Mouse (Mus musculus) hindbrain, embryonic 16.5 days (tissue): ENCODE results near the gene Fgfbp3. TPM values are rescaled to one million over a fixed set of nuclear protein-coding genes. Genes with fewer than 3 reads are reported as not detected.
A peak's percentile ranks its signal among the peaks of the same experiment; 100 is the strongest.

Source experiments
- ATAC-seq: fragments of 200-750 bp; cut with Nextera tagmentation; 2 replicates; pipeline ENCODE4 v1.8.0; 2017; ENCODE audit warnings: moderate TSS enrichment, moderate library complexity
- H3K27ac ChIP-seq: fragments of 300-500 bp; sonication (generic); 2 replicates; pipeline ENCODE4 v1.5.1; 2014; ENCODE audit warnings: low read depth, mild to moderate bottlenecking, control low read depth, low read length, moderate library complexity
- H3K27me3 ChIP-seq: fragments of 300-500 bp; sonication (generic); replicated peaks from 2 replicates; pipeline ENCODE4 v1.6.1; 2014; ENCODE audit warnings: low read length; ENCODE audit not compliant: control insufficient read depth, insufficient read depth
- H3K36me3 ChIP-seq: fragments of 300-500 bp; sonication (generic); 2 replicates; pipeline ENCODE4 v1.6.1; 2014; ENCODE audit warnings: mild to moderate bottlenecking, low read length, moderate library complexity, mixed read lengths; ENCODE audit not compliant: control insufficient read depth, insufficient read depth
- H3K4me1 ChIP-seq: fragments of 300-500 bp; sonication (generic); 2 replicates; pipeline ENCODE4 v1.6.1; 2014; ENCODE audit warnings: low read depth, low read length; ENCODE audit not compliant: control insufficient read depth, insufficient read depth
- H3K4me2 ChIP-seq: fragments of 300-500 bp; sonication (generic); 2 replicates; pipeline ENCODE4 v1.6.1; 2014; ENCODE audit warnings: mild to moderate bottlenecking, low read length, control low read depth, moderate library complexity
- H3K4me3 ChIP-seq: fragments of 300-500 bp; sonication (generic); 2 replicates; pipeline ENCODE4 v1.5.1; 2014; ENCODE audit warnings: mild to moderate bottlenecking, low read length, control low read depth, moderate library complexity
- H3K9ac ChIP-seq: fragments of 300-500 bp; sonication (generic); 2 replicates; pipeline ENCODE4 v1.6.1; 2014; ENCODE audit warnings: low read depth, mild to moderate bottlenecking, control low read depth, low read length, moderate library complexity
- H3K9me3 ChIP-seq: fragments of 300-500 bp; sonication (generic); 2 replicates; pipeline ENCODE4 v1.6.1; 2014; ENCODE audit warnings: mild to moderate bottlenecking, low read length, moderate library complexity; ENCODE audit not compliant: control insufficient read depth
- WGBS: fragments of 180-500 bp; shearing (Covaris S2); extraction: QIAGEN DNeasy Blood & Tissue Kit; methylation state at CpG from one replicate; pipeline ENCODE4 v1.1.7; 2014; 5-methylcytosine and 5-hydroxymethylcytosine counted together
- polyA plus RNA-seq: library from polyadenylated mRNA; unstranded; fragments of >200 nt; fragmentation: Nextera tagmentation; extraction: Ambion mirVana; gene quantifications from 2 replicates; pipeline ENCODE4 v1.2.1, GENCODE M21; 2015

Fgfbp3 gene
- polyA plus RNA-seq, 1 experiment from 2014 or later: 28.2 TPM

GRCm38 (mm10) chr19:36916876-36917389, 2.5 kb downstream of the Fgfbp3 start:
- Histone ChIP-seq H3K4me3 (no peak overlapping the region), H3K9ac (no peak overlapping the region), H3K4me1 (peaks cover 5% of the 10 kb centered on the region), H3K4me2 (peak overlapping the region; percentile 12; the same call in 1 of the 2 replicates), H3K9me3 (no peaks in the 10 kb centered on the region), H3K27ac (0 out of 2 replicates have a peak overlapping the region, but pooled peaks have one; percentile 17), H3K36me3 (no peaks in the 10 kb centered on the region), H3K27me3 (peaks cover 2% of the 10 kb centered on the region)
- WGBS: 79% methylated on average over 1 of the region's 1 CpGs
- no peak for ATAC-seq

- Histone ChIP-seq H3K9ac (no peak overlapping the region), H3K9me3 (no peaks in the 10 kb centered on the region), H3K27ac (no peak overlapping the region), H3K4me1 (peaks cover 5% of the 10 kb centered on the region), H3K4me2 (no peak overlapping the region), H3K36me3 (no peaks in the 10 kb centered on the region), H3K27me3 (peaks cover 2% of the 10 kb centered on the region), H3K4me3 (no peak overlapping the region)
- WGBS: 74% methylated on average over 4 of the region's 4 CpGs
- ATAC-seq: no peak
These were observed 3.2 kb downstream of the Fgfbp3 start for GRCm38 (mm10) chr19:36916206-36916605.

GRCm38 (mm10) chr19:36913064-36913463, 6.4 kb downstream of the Fgfbp3 start:
- no peak for ATAC-seq
- no peak overlapping the region for H3K4me2 ChIP-seq

GRCm38 (mm10) chr19:36910424-36911045, 8.9 kb downstream of the Fgfbp3 start:
- 7% methylated on average over 12 of the region's 12 CpGs for WGBS
- Histone ChIP-seq H3K27ac (no peak overlapping the region), H3K4me2 (0 out of 2 replicates have a peak overlapping the region, but pooled peaks have one; percentile 4), H3K4me3 (no peak overlapping the region), H3K36me3 (no peaks in the 10 kb centered on the region), H3K4me1 (no peaks in the 10 kb centered on the region), H3K9me3 (no peaks in the 10 kb centered on the region), H3K27me3 (peaks cover 2% of the 10 kb centered on the region), H3K9ac (no peak overlapping the region)
- peak; percentile 87 for ATAC-seq

More at GRCm38 (mm10) chr19:36913064-36913463, 6.4 kb downstream of the Fgfbp3 start:
- Histone ChIP-seq H3K27me3 (peaks cover 2% of the 10 kb centered on the region), H3K9ac (no peak overlapping the region), H3K4me3 (no peak overlapping the region), H3K4me1 (peaks cover 2% of the 10 kb centered on the region), H3K36me3 (no peaks in the 10 kb centered on the region), H3K27ac (no peak overlapping the region), H3K9me3 (no peaks in the 10 kb centered on the region)
- 70% methylated on average over 7 of the region's 7 CpGs for WGBS

- Histone ChIP-seq H3K36me3 (no peaks in the 10 kb centered on the region), H3K4me2 (no peak overlapping the region), H3K27me3 (peaks cover 2% of the 10 kb centered on the region), H3K27ac (no peak overlapping the region), H3K4me3 (no peak overlapping the region), H3K4me1 (no peaks in the 10 kb centered on the region), H3K9ac (no peak overlapping the region), H3K9me3 (no peaks in the 10 kb centered on the region)
- no peak for ATAC-seq
- WGBS: 20% methylated on average over 9 of the region's 9 CpGs
These were observed 9.6 kb downstream of the Fgfbp3 start for GRCm38 (mm10) chr19:36909676-36910292.

- H3K27ac ChIP-seq: no peak overlapping the region
- 84% methylated on average over 3 of the region's 3 CpGs for WGBS
These were observed 10.3 kb downstream of the Fgfbp3 start for GRCm38 (mm10) chr19:36909150-36909549.

GRCm38 (mm10) chr19:36904211-36905007, 15.0 kb downstream of the Fgfbp3 start:
- peak overlapping the region; percentile 41 for H3K4me3 ChIP-seq
- ATAC-seq: peak; percentile 93
- no peaks in the 10 kb centered on the region for H3K36me3 ChIP-seq
- peak overlapping the region; percentile 66 for H3K9ac ChIP-seq
- H3K9me3 ChIP-seq: no peaks in the 10 kb centered on the region
- 2% methylated on average over 40 of the region's 41 CpGs for WGBS
- peak overlapping the region; percentile 60 for H3K4me2 ChIP-seq
- peak overlapping the region; percentile 55 for H3K27ac ChIP-seq
- no peaks in the 10 kb centered on the region for H3K27me3 ChIP-seq
- H3K4me1 ChIP-seq: peaks cover 6% of the 10 kb centered on the region

More at GRCm38 (mm10) chr19:36909150-36909549, 10.3 kb downstream of the Fgfbp3 start:
- H3K4me2 ChIP-seq: no peak overlapping the region
- H3K9me3 ChIP-seq: no peaks in the 10 kb centered on the region
- no peak for ATAC-seq
- H3K27me3 ChIP-seq: peaks cover 2% of the 10 kb centered on the region
- H3K4me1 ChIP-seq: no peaks in the 10 kb centered on the region; the same call in 1 of the 2 replicates
- H3K4me3 ChIP-seq: no peak overlapping the region
- H3K36me3 ChIP-seq: no peaks in the 10 kb centered on the region
- no peak overlapping the region for H3K9ac ChIP-seq

- peak overlapping the region; percentile 60 for H3K4me2 ChIP-seq
These were observed 16.0 kb downstream of the Fgfbp3 start for GRCm38 (mm10) chr19:36903377-36903776.

More at GRCm38 (mm10) chr19:36903377-36903776, 16.0 kb downstream of the Fgfbp3 start:
- H3K9me3 ChIP-seq: no peaks in the 10 kb centered on the region
- H3K27ac ChIP-seq: no peak overlapping the region
- ATAC-seq: no peak
- H3K27me3 ChIP-seq: no peaks in the 10 kb centered on the region
- peak overlapping the region; percentile 66; the same call in 1 of the 2 replicates for H3K9ac ChIP-seq
- peaks cover 6% of the 10 kb centered on the region for H3K4me1 ChIP-seq
- 30% methylated on average over 7 of the region's 7 CpGs for WGBS
- no peaks in the 10 kb centered on the region for H3K36me3 ChIP-seq
- H3K4me3 ChIP-seq: peak overlapping the region; percentile 41; the same call in 1 of the 2 replicates
